ENCODE assay signal across 10 mouse cellular contexts in genomic region chr8:128263251-128263947, GRCm38 (mm10).
DNase-seq lines count a peak whose midpoint lies in the region; ATAC-seq and TF ChIP-seq lines count a peak whose summit lies in the region.
"Had no signal": no experiment of that assay in that cellular context is flagged by ENCODE, and none has a peak within 500 bp of the region (broad histone marks: within the 10 kb centered on the region; RNA-seq: fewer than 3 reads in every experiment).

No protein-coding gene starts in this region.

- H3K4me2 ChIP-seq in hindbrain, embryonic 11.5 days (replicated peaks; ENCODE audit: low read depth, low read length), result no peak overlapping the region
- H3K4me2 ChIP-seq in hindbrain, embryonic 14.5 days (replicated peaks), result no peak overlapping the region
- no peak overlapping the region for H3K4me2 ChIP-seq in embryonic facial prominence, embryonic 11.5 days (ENCODE audit: low read depth, low read length)
- no peak overlapping the region for H3K4me2 ChIP-seq in limb, embryonic 14.5 days (replicated peaks; ENCODE audit: low read depth, low read length, severe bottlenecking)
- H3K4me2 ChIP-seq in midbrain, embryonic 15.5 days, result no peak overlapping the region
- H3K4me2 ChIP-seq: embryonic facial prominence, embryonic 13.5 days had no signal

- ATAC-seq in hindbrain, embryonic 11.5 days (ENCODE audit: low FRiP score), result no peak; the same call in 1 of the 2 replicates
- ATAC-seq in hindbrain, embryonic 14.5 days (ENCODE audit: low FRiP score), result no peak
- ATAC-seq in embryonic facial prominence, embryonic 11.5 days (replicated peaks; ENCODE audit: insufficient number of reproducible peaks, low FRiP score, low TSS enrichment, low read depth), result 0 out of 2 replicates have a peak, but pooled peaks have one; percentile 54
- peak; percentile 62; the same call in 1 of the 2 replicates for ATAC-seq in limb, embryonic 14.5 days (ENCODE audit: low FRiP score, low read depth)
- ATAC-seq in midbrain, embryonic 15.5 days (replicated peaks), result no peak

- WGBS in hindbrain, embryonic 11.5 days, result 42% methylated on average over 9 of the region's 9 CpGs
- WGBS in hindbrain, embryonic 14.5 days, result 36% methylated on average over 9 of the region's 9 CpGs
- 42% methylated on average over 9 of the region's 9 CpGs for WGBS in embryonic facial prominence, embryonic 11.5 days
- 23% methylated on average over 9 of the region's 9 CpGs for WGBS in limb, embryonic 14.5 days
- WGBS in midbrain, embryonic 15.5 days, result 27% methylated on average over 9 of the region's 9 CpGs

- H3K9me3 ChIP-seq in hindbrain, embryonic 11.5 days (ENCODE audit: control insufficient read depth, low read length), result no peaks in the 10 kb centered on the region
- H3K9me3 ChIP-seq in hindbrain, embryonic 14.5 days (ENCODE audit: control insufficient read depth, low read length), result no peaks in the 10 kb centered on the region
- no peaks in the 10 kb centered on the region for H3K9me3 ChIP-seq in embryonic facial prominence, embryonic 11.5 days (replicated peaks; ENCODE audit: control insufficient read depth, low read length)
- H3K9me3 ChIP-seq in limb, embryonic 14.5 days (ENCODE audit: control insufficient read depth, low read length), result no peaks in the 10 kb centered on the region
- H3K9me3 ChIP-seq in midbrain, embryonic 15.5 days, result no peaks in the 10 kb centered on the region
- H3K9me3 ChIP-seq: embryonic facial prominence, embryonic 13.5 days had no signal

- no peaks in the 10 kb centered on the region for H3K36me3 ChIP-seq in hindbrain, embryonic 11.5 days (ENCODE audit: control insufficient read depth, insufficient read depth, low read length)
- no peaks in the 10 kb centered on the region for H3K36me3 ChIP-seq in hindbrain, embryonic 14.5 days (replicated peaks; ENCODE audit: control insufficient read depth, insufficient read depth)
- no peaks in the 10 kb centered on the region for H3K36me3 ChIP-seq in embryonic facial prominence, embryonic 11.5 days (replicated peaks; ENCODE audit: control insufficient read depth, insufficient read depth, low read depth, low read length)
- H3K36me3 ChIP-seq in limb, embryonic 14.5 days (ENCODE audit: control insufficient read depth, insufficient read depth, low read length), result no peaks in the 10 kb centered on the region
- no peaks in the 10 kb centered on the region for H3K36me3 ChIP-seq in midbrain, embryonic 15.5 days (replicated peaks)
- H3K36me3 ChIP-seq: embryonic facial prominence, embryonic 13.5 days had no signal

- H3K27me3 ChIP-seq in hindbrain, embryonic 11.5 days (ENCODE audit: control insufficient read depth, insufficient read depth, low read length), result no peaks in the 10 kb centered on the region
- H3K27me3 ChIP-seq in hindbrain, embryonic 14.5 days (ENCODE audit: control insufficient read depth, insufficient read depth, low read length), result no peaks in the 10 kb centered on the region
- H3K27me3 ChIP-seq in embryonic facial prominence, embryonic 11.5 days (ENCODE audit: control insufficient read depth, insufficient read depth, low read length), result no peaks in the 10 kb centered on the region
- no peaks in the 10 kb centered on the region for H3K27me3 ChIP-seq in limb, embryonic 14.5 days (ENCODE audit: control insufficient read depth, insufficient read depth, low read length)
- no peaks in the 10 kb centered on the region for H3K27me3 ChIP-seq in midbrain, embryonic 15.5 days (replicated peaks)
- H3K27me3 ChIP-seq: embryonic facial prominence, embryonic 13.5 days had no signal

- DNase-seq in hindbrain, embryonic 11.5 days (ENCODE audit: low spot score), result peak; percentile 36
- DNase-seq in hindbrain, embryonic 14.5 days (ENCODE audit: low spot score), result no peak
- peak; percentile 43 for DNase-seq in embryonic facial prominence, embryonic 11.5 days (ENCODE audit: low spot score)
- DNase-seq in limb, embryonic 14.5 days (ENCODE audit: low spot score), result peak; percentile 11
- no peak for DNase-seq in adrenal gland, postnatal 25 days
- no peak for DNase-seq in thymus, postnatal 0 days (ENCODE audit: low spot score)
- no peak for DNase-seq in cerebellum, adult 18-20 months
- DNase-seq: B cell, adult 2 months had no signal

- no peak for TF ChIP-seq POLR2A in limb, embryonic 14.5 days (IDR thresholded peaks at IDR 0.05; ENCODE audit: borderline replicate concordance, extremely low read depth, insufficient read depth, insufficient read length)

- 0 out of 2 replicates have a peak, but pooled peaks cover 3% of the 10 kb centered on the region for H3K4me1 ChIP-seq in hindbrain, embryonic 11.5 days (replicated peaks; ENCODE audit: control insufficient read depth, insufficient read depth, low read length)
- peaks cover 7% of the 10 kb centered on the region; the same call in 1 of the 2 replicates for H3K4me1 ChIP-seq in hindbrain, embryonic 14.5 days (replicated peaks; ENCODE audit: control insufficient read depth, insufficient read depth, low read length)
- peaks cover 2% of the 10 kb centered on the region; the same call in 1 of the 2 replicates for H3K4me1 ChIP-seq in embryonic facial prominence, embryonic 11.5 days (ENCODE audit: control insufficient read depth, insufficient read depth, low read length)
- H3K4me1 ChIP-seq in limb, embryonic 14.5 days (ENCODE audit: control insufficient read depth, insufficient read depth, low read length), result peaks cover 12% of the 10 kb centered on the region
- peaks cover 11% of the 10 kb centered on the region for H3K4me1 ChIP-seq in midbrain, embryonic 15.5 days

- H3K9ac ChIP-seq in hindbrain, embryonic 11.5 days (ENCODE audit: low read depth, low read length), result no peak overlapping the region
- no peak overlapping the region for H3K9ac ChIP-seq in hindbrain, embryonic 14.5 days
- H3K9ac ChIP-seq in embryonic facial prominence, embryonic 11.5 days (replicated peaks; ENCODE audit: low read length), result no peak overlapping the region
- no peak overlapping the region for H3K9ac ChIP-seq in limb, embryonic 14.5 days (ENCODE audit: low read depth, low read length, severe bottlenecking)
- H3K9ac ChIP-seq in midbrain, embryonic 15.5 days, result no peak overlapping the region
- H3K9ac ChIP-seq: embryonic facial prominence, embryonic 13.5 days had no signal

- no peak overlapping the region for H3K4me3 ChIP-seq in hindbrain, embryonic 11.5 days (ENCODE audit: low read depth, low read length)
- H3K4me3 ChIP-seq in hindbrain, embryonic 14.5 days (replicated peaks; ENCODE audit: low read length), result no peak overlapping the region
- H3K4me3 ChIP-seq in embryonic facial prominence, embryonic 11.5 days (ENCODE audit: low read depth, low read length), result no peak overlapping the region
- H3K4me3 ChIP-seq in limb, embryonic 14.5 days (replicated peaks; ENCODE audit: low read length), result no peak overlapping the region
- H3K4me3 ChIP-seq in midbrain, embryonic 15.5 days, result no peak overlapping the region
- H3K4me3 ChIP-seq: embryonic facial prominence, embryonic 13.5 days had no signal

- H3K27ac ChIP-seq in hindbrain, embryonic 11.5 days (ENCODE audit: low read depth, low read length), result no peak overlapping the region
- H3K27ac ChIP-seq in hindbrain, embryonic 14.5 days, result no peak overlapping the region; the same call in 1 of the 2 replicates
- H3K27ac ChIP-seq in embryonic facial prominence, embryonic 11.5 days (replicated peaks; ENCODE audit: low read depth, low read length), result no peak overlapping the region
- H3K27ac ChIP-seq in limb, embryonic 14.5 days (replicated peaks; ENCODE audit: low read depth, low read length), result no peak overlapping the region
- peak overlapping the region; percentile 48; the same call in 1 of the 2 replicates for H3K27ac ChIP-seq in midbrain, embryonic 15.5 days
- H3K27ac ChIP-seq: embryonic facial prominence, embryonic 13.5 days had no signal

Comparison
In these comparisons a context has a peak if more than half of its experiments do, and no peak if none do; other contexts are left out.
1. DNase-seq: peak in hindbrain, embryonic 11.5 days (single experiment), embryonic facial prominence, embryonic 11.5 days (single experiment) and limb, embryonic 14.5 days (single experiment); none in hindbrain, embryonic 14.5 days (single experiment), adrenal gland, postnatal 25 days (single experiment), thymus, postnatal 0 days (single experiment) and cerebellum, adult 18-20 months (0 of 2).
2. ATAC-seq: peak in embryonic facial prominence, embryonic 11.5 days (single experiment) and limb, embryonic 14.5 days (single experiment); none in hindbrain, embryonic 11.5 days (single experiment), hindbrain, embryonic 14.5 days (single experiment) and midbrain, embryonic 15.5 days (single experiment).